Mouse (Mus musculus) layer of hippocampus, postnatal 14 days (tissue): ENCODE measurements at regions not wholly inside any gene's neighbourhood (a gene's known extent, or its start where the extent isn't known, plus 50 kb on each side); places are given as distances from the start of the nearest gene placed in this dataset.
A peak's percentile ranks its signal among the peaks of the same experiment; 100 is the strongest.

ENCODE experiments used
- DNase-seq, 2 experiments: peaks; one replicate each; pipeline ENCODE4 v3.0.0; 2021 to 2022; ENCODE audit warnings: low spot score in 2 of 2, mixed read lengths in 1 of 2

- DNase-seq, result peak in 1 of 2 experiments; percentile 28
Observed at GRCm38 (mm10) chr13:91274131-91274530, 50.4 kb upstream of the Atg10 start.

- peak in 1 of 2 experiments; percentile 12 for DNase-seq
Observed at GRCm38 (mm10) chr13:91274615-91275014, 50.8 kb upstream of the Atg10 start.

GRCm38 (mm10) chr13:91279487-91279886 lies 55.7 kb upstream of the Atg10 start:
- no peak for DNase-seq

GRCm38 (mm10) chr13:91295552-91296170 lies 71.9 kb upstream of the Atg10 start:
- DNase-seq, result no peak

DNA sequence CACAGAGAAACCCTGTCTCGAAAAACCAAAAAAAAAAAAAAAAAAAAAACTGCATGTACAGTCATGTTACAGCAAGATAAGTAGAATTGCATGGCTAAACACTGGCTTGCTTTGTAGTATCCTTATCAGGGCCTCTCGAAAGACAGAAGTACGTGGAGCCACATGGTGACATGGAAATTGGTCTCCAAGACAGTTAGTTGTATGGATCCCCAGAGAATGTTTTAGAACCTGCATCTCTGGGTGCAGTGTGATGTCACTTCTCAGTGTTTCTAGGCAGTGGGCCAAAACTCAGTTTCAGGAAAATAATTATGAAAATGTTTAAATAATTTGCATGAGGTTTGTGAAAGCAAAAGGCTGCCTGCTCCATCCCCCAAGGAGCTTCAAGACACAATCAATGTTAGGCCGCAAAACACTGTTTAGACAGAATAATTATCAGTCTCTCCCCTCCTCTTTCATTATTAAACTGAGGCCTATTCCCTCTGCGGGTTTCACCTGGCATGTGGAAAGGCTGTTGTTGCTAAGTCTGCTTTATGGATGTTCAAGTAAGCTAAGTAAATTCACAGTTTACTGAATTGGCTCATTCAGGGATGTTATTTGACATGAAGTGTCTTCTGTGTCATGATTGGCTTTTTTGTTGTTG lies 72.9 kb upstream of the Atg10 start:
- DNase-seq, result no peak

GRCm38 (mm10) chr13:91301849-91302248 lies 78.1 kb upstream of the Atg10 start:
- no peak for DNase-seq

GRCm38 (mm10) chr13:91305697-91306405 lies 82.1 kb upstream of the Atg10 start:
- peak; percentile 16 to 34 for DNase-seq

DNA sequence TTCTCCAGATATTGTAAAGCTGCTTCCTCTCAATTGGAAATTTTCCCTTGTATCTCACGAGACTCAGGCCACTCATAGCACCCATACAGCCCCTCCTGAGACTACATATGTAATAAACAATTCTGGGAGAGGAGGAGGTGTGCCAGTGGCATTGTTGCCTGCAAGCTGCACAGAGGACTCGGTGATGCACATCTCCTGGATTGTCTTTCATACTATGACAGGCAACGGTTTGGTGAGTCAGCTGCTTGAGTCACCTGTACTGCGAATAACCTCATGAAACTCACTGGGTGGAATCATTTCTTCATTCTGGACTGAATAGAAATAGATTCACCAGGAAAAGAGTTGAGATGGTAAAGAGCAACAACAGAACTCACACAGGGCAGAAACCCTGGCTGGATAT lies 82.8 kb upstream of the Atg10 start:
- DNase-seq, result no peak

DNA sequence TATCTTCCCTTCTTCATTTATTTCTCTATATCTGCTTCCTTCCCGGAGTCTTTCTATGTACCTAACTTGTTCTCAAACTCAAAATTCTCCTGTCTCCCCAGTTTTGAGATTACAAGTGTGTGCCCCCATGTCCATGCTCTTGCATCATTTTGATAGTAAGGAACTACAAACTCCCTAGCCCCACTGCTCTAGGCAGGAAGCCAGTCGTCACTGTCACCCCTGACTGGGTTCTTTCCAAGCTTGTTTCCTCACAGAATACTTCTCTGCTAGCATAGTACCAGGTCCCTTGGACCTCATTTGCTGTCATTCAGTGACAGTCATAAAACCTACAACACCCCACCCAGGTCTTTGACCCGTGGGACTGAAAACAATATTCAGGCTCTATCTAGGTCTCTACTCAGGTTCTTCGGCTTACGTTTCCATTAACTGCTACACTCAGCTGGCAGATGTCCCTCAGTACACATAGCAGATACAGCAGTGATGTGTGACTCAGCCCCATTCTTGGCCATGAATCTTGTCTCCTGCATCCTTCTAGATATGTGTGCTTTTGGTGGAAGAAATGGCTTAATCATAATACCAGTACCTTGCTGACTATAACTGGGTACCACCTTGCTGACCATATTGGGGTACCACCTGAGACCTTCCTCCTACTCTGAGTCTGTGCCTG lies 89.3 kb upstream of the Atg10 start:
- DNase-seq, result no peak

DNA sequence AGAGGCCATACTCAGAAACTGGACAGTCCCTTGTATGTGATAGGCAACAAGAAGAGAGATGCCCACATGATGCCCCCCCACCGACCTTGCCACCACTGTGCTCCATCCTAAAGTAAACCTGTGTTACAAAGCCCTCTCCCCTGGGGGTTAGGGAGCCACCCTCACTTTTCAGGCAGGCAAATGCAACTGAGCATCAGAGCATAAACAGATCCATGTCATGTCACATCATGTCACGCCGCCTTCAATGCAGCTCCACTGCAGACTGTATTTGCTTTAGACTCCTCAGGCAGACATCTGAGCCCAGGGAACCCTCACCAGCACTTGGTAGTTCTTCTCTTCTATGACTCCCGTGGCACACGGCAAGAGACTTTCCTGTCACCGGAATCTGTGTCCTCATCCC lies 98.6 kb upstream of the Atg10 start:
- no peak for DNase-seq

DNA sequence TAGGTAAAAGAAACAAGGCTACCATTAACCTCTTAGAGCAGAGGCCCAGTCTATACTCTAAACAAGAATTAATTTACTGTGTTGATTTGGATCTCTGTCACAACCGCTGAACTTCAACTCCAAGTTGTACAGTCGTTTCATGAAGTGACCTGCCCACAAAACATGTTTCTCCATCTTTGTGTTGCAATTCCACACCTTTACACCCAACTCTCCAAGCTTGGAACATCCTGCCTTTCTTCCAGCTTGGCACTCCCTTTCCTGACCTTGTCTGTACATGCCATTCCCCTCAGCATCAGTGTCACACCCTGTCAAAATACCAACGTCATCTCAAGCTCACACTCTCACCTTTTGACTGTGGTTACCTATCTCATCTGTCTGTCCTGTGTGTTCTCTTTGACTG lies 103.1 kb upstream of the Atg10 start:
- DNase-seq, result no peak

GRCm38 (mm10) chr13:91334283-91334682 lies 110.5 kb upstream of the Atg10 start:
- DNase-seq, result no peak

GRCm38 (mm10) chr13:91344139-91344538 lies 115.9 kb upstream of the Ssbp2 start:
- no peak for DNase-seq

GRCm38 (mm10) chr13:91348489-91349083 lies 111.5 kb upstream of the Ssbp2 start:
- DNase-seq, result no peak

- DNase-seq, result no peak
Observed at GRCm38 (mm10) chr13:91352311-91352710, 107.8 kb upstream of the Ssbp2 start.

DNA sequence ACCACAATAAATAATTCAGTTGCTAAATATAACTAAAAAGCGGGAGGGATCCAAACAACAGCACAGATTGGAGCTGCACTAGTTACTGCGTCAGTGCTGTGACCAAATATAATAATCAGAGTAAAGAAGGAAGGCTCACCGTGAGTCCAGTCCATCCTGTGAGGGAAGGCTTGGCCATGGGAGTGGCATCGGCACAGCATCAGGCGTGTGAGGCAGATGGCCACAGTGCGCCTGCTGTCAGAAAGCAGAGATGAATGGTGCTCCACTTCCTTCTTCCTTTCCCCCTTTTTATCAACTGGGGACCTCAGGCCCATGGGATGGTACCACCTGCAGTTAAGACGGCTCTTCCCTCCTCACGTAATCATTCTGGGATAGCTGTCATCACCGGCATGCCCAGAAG lies 103.6 kb upstream of the Ssbp2 start:
- DNase-seq, result no peak

- no peak for DNase-seq
Observed at GRCm38 (mm10) chr13:91360121-91360520, 100.0 kb upstream of the Ssbp2 start.

GRCm38 (mm10) chr13:91365270-91365952 lies 94.7 kb upstream of the Ssbp2 start:
- DNase-seq, result peak; percentile 91 to 95

DNA sequence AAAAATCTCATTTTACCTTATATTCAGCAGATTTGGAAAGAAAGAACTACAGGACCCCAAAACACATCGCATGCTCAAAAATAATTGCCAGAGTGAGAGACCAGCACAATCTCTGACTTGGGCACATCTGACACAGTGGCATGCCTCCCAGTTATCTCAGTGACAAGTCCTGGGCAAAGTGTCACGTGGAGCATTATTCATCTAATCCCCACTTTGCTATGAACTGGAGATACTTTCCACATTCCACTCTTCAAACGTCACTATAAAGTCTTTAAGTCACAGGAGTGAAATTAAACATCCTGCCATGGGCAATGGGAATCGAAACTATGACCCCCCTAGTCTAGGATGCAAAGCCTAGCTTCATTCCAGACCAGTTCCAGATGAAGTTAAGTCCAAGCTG lies 93.5 kb upstream of the Ssbp2 start:
- no peak for DNase-seq

DNA sequence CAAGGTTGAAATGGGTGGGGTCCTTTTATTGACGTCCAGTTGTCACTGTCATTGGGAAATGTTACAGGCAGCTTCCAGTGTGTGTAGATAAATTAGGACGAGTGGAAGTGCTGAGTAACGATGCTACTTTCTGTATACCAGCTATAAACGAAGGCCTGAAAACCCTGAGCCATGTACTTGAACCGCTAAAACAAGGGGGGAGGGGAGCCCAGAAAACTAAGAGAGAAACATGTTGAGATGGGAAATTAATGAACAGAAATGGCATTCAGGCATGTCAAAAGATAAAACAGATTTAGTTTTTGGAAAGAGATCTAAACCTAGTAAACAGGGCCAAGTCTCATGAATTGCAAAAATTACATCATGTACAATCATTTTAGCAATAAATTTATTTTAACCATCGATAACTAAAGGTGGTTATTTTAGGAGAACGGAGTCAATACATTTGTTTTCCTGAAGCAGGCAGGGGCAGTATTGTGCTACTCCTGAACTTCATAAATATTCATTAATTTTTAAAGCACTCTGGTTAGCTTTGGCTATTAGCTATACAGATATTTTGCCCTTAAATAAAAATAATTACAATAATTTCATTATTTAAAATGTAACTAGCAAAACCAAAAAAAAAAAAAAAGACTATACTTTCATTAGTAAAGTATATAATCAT lies 92.1 kb upstream of the Ssbp2 start:
- peak in 1 of 2 experiments; percentile 28 for DNase-seq
